Mouse (Mus musculus): ENCODE data around the gene Col23a1. TPM values are rescaled to one million over a fixed set of nuclear protein-coding genes. Genes with fewer than 3 reads are reported as not detected.

The Col23a1 gene
- polyA plus RNA-seq, 1 experiment from 2014 or later, result 4.4 TPM

DNA sequence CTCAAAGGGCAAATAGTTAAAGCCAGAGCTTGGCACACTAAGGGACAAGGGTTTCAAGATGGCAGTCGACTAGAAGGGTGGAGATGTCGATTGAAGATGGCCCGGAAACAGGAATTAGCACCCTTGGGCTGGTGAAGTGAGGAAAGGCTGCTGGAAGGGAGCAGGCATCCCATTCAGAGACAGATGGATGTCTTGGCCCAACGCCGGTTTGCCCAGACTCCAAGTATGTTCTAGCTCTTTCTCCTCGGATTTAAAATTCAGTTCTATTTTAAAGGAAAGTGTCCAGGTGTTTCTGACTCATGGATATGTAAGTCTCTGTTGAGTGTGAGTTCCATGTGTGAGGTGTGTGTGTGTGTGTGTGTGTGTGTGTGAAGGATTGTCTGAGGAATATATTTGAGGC lies 53.1 kb downstream of the Col23a1 start:
- Histone ChIP-seq H3K9ac (ENCODE audit: low read depth, low read length) (no peak overlapping the region), H3K36me3 (ENCODE audit: control insufficient read depth, insufficient read depth, low read length) (no peaks in the 10 kb centered on the region), H3K9me3 (ENCODE audit: control insufficient read depth, low read length) (no peaks in the 10 kb centered on the region), H3K4me2 (ENCODE audit: low read length) (no peak overlapping the region), H3K27ac (ENCODE audit: low read depth, low read length) (no peak overlapping the region), H3K27me3 (replicated peaks; ENCODE audit: control insufficient read depth, insufficient read depth, low read length) (no peaks in the 10 kb centered on the region), H3K4me3 (ENCODE audit: low read length) (no peak overlapping the region), H3K4me1 (ENCODE audit: control insufficient read depth, insufficient read depth, low read depth, low read length) (no peaks in the 10 kb centered on the region)
- 90% methylated on average over 6 of the region's 6 CpGs for WGBS
- ATAC-seq, result no peak

DNA sequence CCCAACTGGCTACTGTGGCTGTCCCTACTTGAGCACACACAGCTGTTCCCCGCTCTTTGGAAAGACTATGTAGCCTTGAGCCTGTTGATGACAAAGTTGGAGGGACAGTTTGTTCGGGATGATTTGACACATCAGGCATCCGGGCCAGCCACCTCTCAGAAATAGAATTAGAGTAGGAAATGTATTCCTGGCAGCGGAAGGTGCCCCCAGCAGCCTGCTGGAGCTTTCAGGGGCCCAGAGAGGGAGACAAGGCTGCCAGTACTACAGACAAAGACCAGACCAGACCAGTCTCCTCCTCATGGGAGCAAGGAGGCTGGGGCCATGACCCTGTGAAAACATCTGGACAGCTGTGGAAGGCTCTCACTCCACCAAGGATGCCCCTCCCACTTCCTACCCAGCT lies 53.6 kb downstream of the Col23a1 start:
- no peaks in the 10 kb centered on the region for H3K36me3 ChIP-seq (ENCODE audit: control insufficient read depth, insufficient read depth, low read length)

DNA sequence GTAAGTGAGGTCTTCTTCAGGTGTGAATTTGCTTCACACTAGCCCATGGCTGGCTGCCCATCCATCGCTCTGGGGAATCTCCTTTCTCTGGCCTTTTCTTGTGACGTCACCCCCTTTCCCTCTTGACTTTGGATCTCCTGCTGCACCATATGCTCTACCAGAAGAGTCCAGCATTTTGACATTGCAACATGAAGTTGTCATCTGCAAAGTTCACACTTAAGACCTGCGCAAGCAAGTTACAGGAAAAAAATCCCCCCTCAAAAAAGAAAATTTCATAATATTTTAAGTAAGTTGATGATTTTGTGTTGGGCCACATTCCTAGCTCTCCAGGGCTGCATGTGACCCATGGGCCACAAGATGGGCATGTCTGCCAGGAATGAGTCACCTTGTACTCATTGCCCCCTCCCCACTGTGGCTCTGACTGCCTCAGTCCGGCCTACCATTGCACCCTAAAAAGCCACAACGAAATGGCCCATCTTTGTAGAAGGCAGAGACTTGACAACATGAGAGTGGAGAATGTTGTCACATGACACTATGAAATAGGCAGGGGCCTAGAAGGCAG lies 54.1 kb downstream of the Col23a1 start:
- WGBS, result 90% methylated on average over 5 of the region's 5 CpGs
- Histone ChIP-seq H3K4me3 (ENCODE audit: low read length) (no peak overlapping the region), H3K9ac (ENCODE audit: low read depth, low read length) (no peak overlapping the region), H3K27me3 (replicated peaks; ENCODE audit: control insufficient read depth, insufficient read depth, low read length) (no peaks in the 10 kb centered on the region), H3K27ac (ENCODE audit: low read depth, low read length) (no peak overlapping the region), H3K9me3 (ENCODE audit: control insufficient read depth, low read length) (no peaks in the 10 kb centered on the region), H3K36me3 (ENCODE audit: control insufficient read depth, insufficient read depth, low read length) (no peaks in the 10 kb centered on the region), H3K4me1 (ENCODE audit: control insufficient read depth, insufficient read depth, low read depth, low read length) (no peaks in the 10 kb centered on the region), H3K4me2 (ENCODE audit: low read length) (no peak overlapping the region)
- ATAC-seq, result no peak

More for the DNA sequence above, 53.6 kb downstream of the Col23a1 start:
- WGBS, result 88% methylated on average over 4 of the region's 4 CpGs
- Histone ChIP-seq H3K9me3 (ENCODE audit: control insufficient read depth, low read length) (no peaks in the 10 kb centered on the region), H3K4me3 (ENCODE audit: low read length) (no peak overlapping the region), H3K4me1 (ENCODE audit: control insufficient read depth, insufficient read depth, low read depth, low read length) (no peaks in the 10 kb centered on the region), H3K27me3 (replicated peaks; ENCODE audit: control insufficient read depth, insufficient read depth, low read length) (no peaks in the 10 kb centered on the region), H3K4me2 (ENCODE audit: low read length) (no peak overlapping the region), H3K27ac (ENCODE audit: low read depth, low read length) (no peak overlapping the region), H3K9ac (ENCODE audit: low read depth, low read length) (no peak overlapping the region)
- no peak for ATAC-seq

DNA sequence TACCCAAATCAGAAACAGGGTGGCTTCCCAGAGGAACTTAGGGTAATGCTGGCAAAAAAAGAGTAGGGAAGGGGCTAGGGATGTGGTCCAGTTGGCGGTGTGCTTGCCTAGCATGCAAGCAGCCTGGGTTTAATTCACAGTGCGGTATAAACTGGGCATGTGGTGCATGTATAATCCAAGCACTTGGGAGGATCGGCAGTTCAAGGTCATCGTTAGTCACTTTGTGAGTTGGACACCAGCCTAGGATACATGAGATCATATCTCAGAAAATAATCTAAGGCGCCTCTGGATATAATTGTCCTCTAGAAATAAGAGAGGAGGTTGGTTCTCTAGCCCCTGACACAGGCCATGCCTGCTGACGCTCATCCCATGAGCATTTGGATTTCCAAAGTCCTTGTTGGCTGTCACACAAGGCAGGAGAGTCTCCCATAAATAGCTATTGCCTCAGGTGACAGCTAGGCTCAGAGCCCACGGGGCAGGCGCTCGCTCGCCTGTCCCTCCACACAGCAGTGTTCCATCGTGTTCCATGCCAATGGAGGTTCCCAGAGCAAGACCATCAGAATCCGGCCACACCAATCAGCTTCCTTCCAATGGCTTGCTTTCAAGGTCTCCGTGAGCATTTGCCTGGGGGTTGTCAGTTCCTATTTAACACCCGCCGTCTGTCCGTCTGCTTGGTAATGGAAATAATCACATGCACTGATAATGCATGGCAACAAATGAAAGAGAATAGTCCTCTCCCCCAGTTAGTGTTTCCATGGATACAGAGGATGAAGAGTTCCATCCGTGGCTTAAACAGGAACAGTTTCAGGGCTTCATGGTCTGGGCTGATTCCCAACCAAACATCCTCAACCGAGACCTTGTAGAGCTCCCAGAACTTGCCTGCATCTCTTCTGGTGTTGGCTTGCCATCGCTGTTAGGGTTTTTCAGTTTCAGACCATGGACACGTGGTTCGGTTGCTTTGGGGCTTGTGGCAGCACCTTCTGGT lies 56.1 kb downstream of the Col23a1 start:
- Histone ChIP-seq H3K9me3 (ENCODE audit: control insufficient read depth, low read length) (no peaks in the 10 kb centered on the region), H3K4me1 (ENCODE audit: control insufficient read depth, insufficient read depth, low read depth, low read length) (no peaks in the 10 kb centered on the region), H3K27me3 (replicated peaks; ENCODE audit: control insufficient read depth, insufficient read depth, low read length) (no peaks in the 10 kb centered on the region), H3K27ac (ENCODE audit: low read depth, low read length) (no peak overlapping the region), H3K4me2 (ENCODE audit: low read length) (no peak overlapping the region), H3K36me3 (ENCODE audit: control insufficient read depth, insufficient read depth, low read length) (no peaks in the 10 kb centered on the region), H3K4me3 (ENCODE audit: low read length) (no peak overlapping the region), H3K9ac (ENCODE audit: low read depth, low read length) (no peak overlapping the region)
- peak; percentile 37; the same call in 1 of the 2 replicates for ATAC-seq
- WGBS, result 72% methylated on average over 21 of the region's 21 CpGs

DNA sequence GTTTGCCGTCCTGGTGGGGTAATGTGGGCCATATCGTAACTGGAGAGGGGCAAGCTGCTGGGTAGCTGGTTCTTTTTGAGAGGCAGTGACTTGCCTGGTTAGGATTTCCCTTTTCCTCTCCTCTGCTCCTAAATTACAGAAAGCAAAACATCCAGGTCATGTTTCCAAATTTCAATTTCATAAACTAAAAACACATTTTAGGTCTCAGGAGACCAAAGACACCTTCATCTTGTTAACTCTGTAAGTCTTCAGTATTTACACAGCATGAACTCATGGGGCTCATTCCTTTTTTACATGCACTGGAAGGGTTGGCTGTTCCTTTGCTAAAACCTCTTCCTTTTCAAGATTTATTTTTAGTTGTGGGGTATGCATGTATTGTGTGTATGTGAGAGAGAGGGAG lies 58.0 kb downstream of the Col23a1 start:
- Histone ChIP-seq H3K36me3 (ENCODE audit: control insufficient read depth, insufficient read depth, low read length) (no peaks in the 10 kb centered on the region), H3K9me3 (ENCODE audit: control insufficient read depth, low read length) (no peaks in the 10 kb centered on the region), H3K4me3 (ENCODE audit: low read length) (no peak overlapping the region), H3K27me3 (replicated peaks; ENCODE audit: control insufficient read depth, insufficient read depth, low read length) (no peaks in the 10 kb centered on the region), H3K4me1 (ENCODE audit: control insufficient read depth, insufficient read depth, low read depth, low read length) (no peaks in the 10 kb centered on the region), H3K27ac (ENCODE audit: low read depth, low read length) (no peak overlapping the region), H3K9ac (ENCODE audit: low read depth, low read length) (no peak overlapping the region), H3K4me2 (ENCODE audit: low read length) (no peak overlapping the region)
- WGBS, result 84% methylated on average over 2 of the region's 2 CpGs
- ATAC-seq, result no peak

DNA sequence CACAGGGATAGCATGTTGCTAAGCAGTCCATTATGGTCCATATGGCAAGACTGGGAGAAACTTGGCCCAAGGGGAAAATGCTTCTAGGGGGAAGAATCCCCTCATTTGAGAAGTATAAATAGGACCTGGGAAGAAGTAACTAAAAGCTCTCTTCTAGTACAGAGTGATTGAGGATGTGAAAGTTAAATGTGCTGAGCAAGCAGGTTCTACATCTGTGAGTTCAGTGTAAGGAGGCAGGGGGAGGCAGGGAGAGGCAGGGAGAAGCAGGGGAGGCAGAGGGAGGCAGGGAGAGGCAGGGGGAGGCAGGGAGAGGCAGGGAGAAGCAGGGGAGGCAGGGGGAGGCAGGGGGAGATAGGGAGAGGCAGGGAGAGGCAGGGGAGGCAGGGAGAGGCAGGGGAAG lies 59.9 kb downstream of the Col23a1 start:
- Histone ChIP-seq H3K36me3 (ENCODE audit: control insufficient read depth, insufficient read depth, low read length) (no peaks in the 10 kb centered on the region), H3K27me3 (replicated peaks; ENCODE audit: control insufficient read depth, insufficient read depth, low read length) (no peaks in the 10 kb centered on the region), H3K4me2 (ENCODE audit: low read length) (no peak overlapping the region), H3K9ac (ENCODE audit: low read depth, low read length) (no peak overlapping the region), H3K4me1 (ENCODE audit: control insufficient read depth, insufficient read depth, low read depth, low read length) (no peaks in the 10 kb centered on the region), H3K27ac (ENCODE audit: low read depth, low read length) (no peak overlapping the region), H3K9me3 (ENCODE audit: control insufficient read depth, low read length) (no peaks in the 10 kb centered on the region), H3K4me3 (ENCODE audit: low read length) (no peak overlapping the region)
- no peak for ATAC-seq

DNA sequence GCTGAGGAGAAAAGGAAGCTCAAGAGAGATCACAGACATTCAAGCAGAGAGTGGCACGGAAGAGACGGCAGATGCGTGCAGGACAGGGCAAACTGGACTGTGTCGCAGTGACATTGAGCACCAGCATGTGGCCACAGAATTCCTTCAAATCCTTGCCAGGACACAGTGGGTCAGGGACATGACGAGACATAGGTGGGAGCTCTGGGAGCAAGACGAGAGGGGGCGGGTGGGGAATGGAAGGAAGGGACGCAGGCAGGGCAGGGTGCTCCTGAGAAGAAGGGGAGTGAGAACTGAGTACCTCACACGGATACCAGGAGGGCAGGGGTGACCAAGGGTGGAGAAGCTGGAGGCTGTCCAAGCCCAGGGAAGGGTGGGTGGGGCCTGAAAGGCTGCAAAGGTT lies 61.4 kb downstream of the Col23a1 start:
- Histone ChIP-seq H3K4me3 (ENCODE audit: low read length) (no peak overlapping the region), H3K36me3 (ENCODE audit: control insufficient read depth, insufficient read depth, low read length) (no peaks in the 10 kb centered on the region), H3K27me3 (replicated peaks; ENCODE audit: control insufficient read depth, insufficient read depth, low read length) (no peaks in the 10 kb centered on the region), H3K4me1 (ENCODE audit: control insufficient read depth, insufficient read depth, low read depth, low read length) (no peaks in the 10 kb centered on the region), H3K9ac (ENCODE audit: low read depth, low read length) (no peak overlapping the region), H3K27ac (ENCODE audit: low read depth, low read length) (no peak overlapping the region), H3K4me2 (ENCODE audit: low read length) (no peak overlapping the region), H3K9me3 (ENCODE audit: control insufficient read depth, low read length) (no peaks in the 10 kb centered on the region)
- 83% methylated on average over 9 of the region's 9 CpGs for WGBS
- ATAC-seq, result no peak

DNA sequence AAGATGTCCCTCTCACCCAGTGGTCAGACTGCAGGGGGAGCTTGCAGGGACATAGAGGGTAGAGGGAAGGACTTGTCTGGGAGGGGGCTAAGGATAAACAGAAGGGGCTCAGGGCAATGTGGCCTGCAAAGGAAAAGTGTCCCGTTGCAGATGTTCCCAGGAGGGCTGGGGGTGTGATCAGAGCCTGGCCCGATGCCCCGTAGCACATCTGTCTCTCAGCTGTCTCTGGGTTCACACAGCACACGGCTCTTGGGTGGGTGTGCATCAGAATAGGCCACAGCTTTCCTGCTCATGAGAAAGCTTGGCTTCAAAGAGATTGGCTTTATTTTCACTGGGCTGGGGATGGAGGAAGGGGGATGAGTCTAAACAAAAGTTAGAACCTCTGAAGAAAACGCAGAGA lies 62.1 kb downstream of the Col23a1 start:
- 79% methylated on average over 5 of the region's 5 CpGs for WGBS
- H3K4me2 ChIP-seq (ENCODE audit: low read length), result no peak overlapping the region
- H3K4me3 ChIP-seq (ENCODE audit: low read length), result no peak overlapping the region
- no peaks in the 10 kb centered on the region for H3K36me3 ChIP-seq (ENCODE audit: control insufficient read depth, insufficient read depth, low read length)
- H3K27ac ChIP-seq (ENCODE audit: low read depth, low read length), result no peak overlapping the region
- no peaks in the 10 kb centered on the region for H3K4me1 ChIP-seq (ENCODE audit: control insufficient read depth, insufficient read depth, low read depth, low read length)
- no peak for ATAC-seq
- H3K9me3 ChIP-seq (ENCODE audit: control insufficient read depth, low read length), result no peaks in the 10 kb centered on the region
- H3K9ac ChIP-seq (ENCODE audit: low read depth, low read length), result no peak overlapping the region
- H3K27me3 ChIP-seq (replicated peaks; ENCODE audit: control insufficient read depth, insufficient read depth, low read length), result no peaks in the 10 kb centered on the region

DNA sequence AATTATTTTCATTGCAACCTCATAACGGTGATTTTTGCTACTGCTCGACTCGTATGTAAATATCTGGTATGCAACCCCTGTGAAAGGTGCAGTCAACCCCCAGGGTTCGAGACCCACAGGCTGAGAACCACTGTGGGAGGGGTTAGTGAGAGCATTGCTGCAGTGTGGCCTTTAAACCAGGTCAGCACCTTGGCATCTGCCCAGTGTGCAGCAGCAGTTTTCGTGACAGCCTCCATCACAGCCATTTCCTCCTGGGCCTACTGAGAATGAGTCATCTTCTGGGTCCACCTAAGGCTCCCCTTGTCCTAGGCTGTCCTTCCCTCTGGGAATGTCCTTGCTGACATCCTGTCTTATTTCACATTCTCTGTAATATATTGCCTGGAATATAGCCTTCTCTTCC lies 64.0 kb downstream of the Col23a1 start:
- 88% methylated on average over 5 of the region's 5 CpGs for WGBS
- Histone ChIP-seq H3K27me3 (replicated peaks; ENCODE audit: control insufficient read depth, insufficient read depth, low read length) (no peaks in the 10 kb centered on the region), H3K27ac (ENCODE audit: low read depth, low read length) (no peak overlapping the region), H3K4me2 (ENCODE audit: low read length) (no peak overlapping the region), H3K4me3 (ENCODE audit: low read length) (no peak overlapping the region), H3K4me1 (ENCODE audit: control insufficient read depth, insufficient read depth, low read depth, low read length) (no peaks in the 10 kb centered on the region), H3K9me3 (ENCODE audit: control insufficient read depth, low read length) (no peaks in the 10 kb centered on the region), H3K36me3 (ENCODE audit: control insufficient read depth, insufficient read depth, low read length) (no peaks in the 10 kb centered on the region), H3K9ac (ENCODE audit: low read depth, low read length) (no peak overlapping the region)
- no peak for ATAC-seq

Measured in hindbrain, embryonic 16.5 days (tissue).